ENCODE assay signal across 8 mouse cellular contexts in genomic region chr5:92924851-92925477, GRCm38 (mm10).
DNase-seq lines count a peak whose midpoint lies in the region; ATAC-seq and TF ChIP-seq lines count a peak whose summit lies in the region.

No protein-coding gene starts in this region.

- ATAC-seq in forebrain, embryonic 12.5 days (ENCODE audit: low FRiP score) = peak; percentile 49; the same call in 1 of the 2 replicates
- ATAC-seq in hindbrain, embryonic 13.5 days (ENCODE audit: low FRiP score) = peak; percentile 53
- ATAC-seq in limb, embryonic 14.5 days (ENCODE audit: low FRiP score, low read depth) = 0 out of 2 replicates have a peak, but pooled peaks have one; percentile 23
- no peak for ATAC-seq in midbrain, embryonic 14.5 days (ENCODE audit: low FRiP score, low TSS enrichment)

- H3K27me3 ChIP-seq in forebrain, embryonic 12.5 days = no peaks in the 10 kb centered on the region
- no peaks in the 10 kb centered on the region for H3K27me3 ChIP-seq in hindbrain, embryonic 13.5 days
- no peaks in the 10 kb centered on the region for H3K27me3 ChIP-seq in limb, embryonic 14.5 days (ENCODE audit: control insufficient read depth, insufficient read depth, low read length)
- no peaks in the 10 kb centered on the region for H3K27me3 ChIP-seq in midbrain, embryonic 14.5 days (ENCODE audit: control insufficient read depth, insufficient read depth, low read length)

- peak; percentile 51 to 75 for DNase-seq in adrenal gland, postnatal 36 days
- no peak for DNase-seq in limb, embryonic 14.5 days (ENCODE audit: low spot score)
- peak; percentile 28 for DNase-seq in midbrain, embryonic 14.5 days
- peak; percentile 89 for DNase-seq in yolk sac, embryonic 10.5 days (ENCODE audit: low spot score)
- DNase-seq in left cerebral cortex, postnatal 36 days (ENCODE audit: low spot score in 2 of 2) = no peak
- DNase-seq in right cerebral cortex, postnatal 14 days = no peak

- peaks cover 11% of the 10 kb centered on the region for H3K4me1 ChIP-seq in forebrain, embryonic 12.5 days
- H3K4me1 ChIP-seq in hindbrain, embryonic 13.5 days (replicated peaks) = peaks cover 7% of the 10 kb centered on the region
- H3K4me1 ChIP-seq in limb, embryonic 14.5 days (ENCODE audit: control insufficient read depth, insufficient read depth, low read length) = peaks cover 6% of the 10 kb centered on the region
- H3K4me1 ChIP-seq in midbrain, embryonic 14.5 days (ENCODE audit: control insufficient read depth, insufficient read depth, low read length) = 0 out of 2 replicates have a peak, but pooled peaks cover 5% of the 10 kb centered on the region

- peaks cover 23% of the 10 kb centered on the region for H3K36me3 ChIP-seq in forebrain, embryonic 12.5 days (replicated peaks)
- H3K36me3 ChIP-seq in hindbrain, embryonic 13.5 days = no peaks in the 10 kb centered on the region
- H3K36me3 ChIP-seq in limb, embryonic 14.5 days (ENCODE audit: control insufficient read depth, insufficient read depth, low read length) = no peaks in the 10 kb centered on the region
- H3K36me3 ChIP-seq in midbrain, embryonic 14.5 days (ENCODE audit: control insufficient read depth, insufficient read depth, low read length) = 0 out of 2 replicates have a peak, but pooled peaks cover 3% of the 10 kb centered on the region

- 0 out of 2 replicates have a peak overlapping the region, but pooled peaks have one; percentile 3 for H3K27ac ChIP-seq in forebrain, embryonic 12.5 days
- H3K27ac ChIP-seq in hindbrain, embryonic 13.5 days = peak overlapping the region; percentile 23; the same call in 1 of the 2 replicates
- no peak overlapping the region for H3K27ac ChIP-seq in limb, embryonic 14.5 days (replicated peaks; ENCODE audit: low read depth, low read length)
- H3K27ac ChIP-seq in midbrain, embryonic 14.5 days (replicated peaks; ENCODE audit: low read depth, low read length) = no peak overlapping the region

- intact Hi-C loops in left cerebral cortex, postnatal 36 days (cut with DNase I) = no loop called here

- 11% methylated on average over 17 of the region's 17 CpGs for WGBS in forebrain, embryonic 12.5 days
- WGBS in hindbrain, embryonic 13.5 days = 10% methylated on average over 17 of the region's 17 CpGs
- 11% methylated on average over 16 of the region's 17 CpGs for WGBS in limb, embryonic 14.5 days
- WGBS in midbrain, embryonic 14.5 days = 12% methylated on average over 17 of the region's 17 CpGs

- peak overlapping the region; percentile 5; the same call in 1 of the 2 replicates for H3K4me3 ChIP-seq in forebrain, embryonic 12.5 days (replicated peaks)
- H3K4me3 ChIP-seq in hindbrain, embryonic 13.5 days = peak overlapping the region; percentile 22
- H3K4me3 ChIP-seq in limb, embryonic 14.5 days (replicated peaks; ENCODE audit: low read length) = 0 out of 2 replicates have a peak overlapping the region, but pooled peaks have one; percentile 1
- H3K4me3 ChIP-seq in midbrain, embryonic 14.5 days (replicated peaks; ENCODE audit: low read depth, low read length) = no peak overlapping the region

- TF ChIP-seq POLR2A in limb, embryonic 14.5 days (IDR thresholded peaks at IDR 0.05; ENCODE audit: borderline replicate concordance, extremely low read depth, insufficient read depth, insufficient read length) = no peak

- H3K4me2 ChIP-seq in forebrain, embryonic 12.5 days = peak overlapping the region; percentile 29
- peak overlapping the region; percentile 44 for H3K4me2 ChIP-seq in hindbrain, embryonic 13.5 days
- H3K4me2 ChIP-seq in limb, embryonic 14.5 days (replicated peaks; ENCODE audit: low read depth, low read length, severe bottlenecking) = peak overlapping the region; percentile 35; the same call in 1 of the 2 replicates
- peak overlapping the region; percentile 24 for H3K4me2 ChIP-seq in midbrain, embryonic 14.5 days (ENCODE audit: low read length)

- no peak overlapping the region for H3K9ac ChIP-seq in forebrain, embryonic 12.5 days
- peak overlapping the region; percentile 19; the same call in 1 of the 2 replicates for H3K9ac ChIP-seq in hindbrain, embryonic 13.5 days
- peak overlapping the region; percentile 40; the same call in 1 of the 2 replicates for H3K9ac ChIP-seq in limb, embryonic 14.5 days (ENCODE audit: low read depth, low read length, severe bottlenecking)
- no peak overlapping the region for H3K9ac ChIP-seq in midbrain, embryonic 14.5 days (replicated peaks; ENCODE audit: low read length)

- H3K9me3 ChIP-seq in forebrain, embryonic 12.5 days = no peaks in the 10 kb centered on the region
- no peaks in the 10 kb centered on the region for H3K9me3 ChIP-seq in hindbrain, embryonic 13.5 days
- H3K9me3 ChIP-seq in limb, embryonic 14.5 days (ENCODE audit: control insufficient read depth, low read length) = no peaks in the 10 kb centered on the region
- H3K9me3 ChIP-seq in midbrain, embryonic 14.5 days (ENCODE audit: control insufficient read depth, low read length) = no peaks in the 10 kb centered on the region

Comparison
In these comparisons a context has a peak if more than half of its experiments do, and no peak if none do; other contexts are left out.
1. DNase-seq: peak in adrenal gland, postnatal 36 days (2 of 2), midbrain, embryonic 14.5 days (single experiment) and yolk sac, embryonic 10.5 days (single experiment); none in limb, embryonic 14.5 days (single experiment), left cerebral cortex, postnatal 36 days (0 of 2) and right cerebral cortex, postnatal 14 days (single experiment).
2. H3K27ac ChIP-seq: peak in forebrain, embryonic 12.5 days (single experiment) and hindbrain, embryonic 13.5 days (single experiment); none in limb, embryonic 14.5 days (single experiment) and midbrain, embryonic 14.5 days (single experiment).
3. H3K9ac ChIP-seq: peak in hindbrain, embryonic 13.5 days (single experiment) and limb, embryonic 14.5 days (single experiment); none in forebrain, embryonic 12.5 days (single experiment) and midbrain, embryonic 14.5 days (single experiment).
4. Peak in every context shown above with its lines, with median percentiles within 50 percentile points of each other: H3K4me2 ChIP-seq.